Mouse (Mus musculus) C2C12 (cell line): ENCODE data around the gene Zp2. TPM values are rescaled to one million over a fixed set of nuclear protein-coding genes. Genes with fewer than 3 reads are reported as not detected.

Source experiments
- H3K27me3 ChIP-seq: one replicate; pipeline ENCODE4 v1.6.1; 2011; ENCODE audit not compliant: control insufficient read depth, insufficient read depth, insufficient read length
- H3K36me3 ChIP-seq: one replicate; pipeline ENCODE4 v1.6.1; 2011; ENCODE audit not compliant: control insufficient read depth, insufficient read depth
- H3K4me3 ChIP-seq: one replicate; pipeline ENCODE4 v1.5.1; 2011; ENCODE audit warnings: mild to moderate bottlenecking, control low read depth; ENCODE audit not compliant: poor library complexity, insufficient read depth, severe bottlenecking
- H3K79me2 ChIP-seq: one replicate; pipeline ENCODE4 v1.6.1; 2011; ENCODE audit not compliant: control insufficient read depth, insufficient read depth
- H3K79me3 ChIP-seq: one replicate; pipeline ENCODE4 v1.6.1; 2011; ENCODE audit warnings: low read depth, control low read depth
- H3ac ChIP-seq: one replicate; pipeline ENCODE3; 2011; ENCODE audit warnings: low read depth; ENCODE audit not compliant: control insufficient read depth, insufficient read length
- CEBPB ChIP-seq: IDR thresholded peaks from one replicate; pipeline ENCODE4 v1.6.1; 2011; ENCODE audit warnings: low read depth, mild to moderate bottlenecking, control low read depth, moderate library complexity
- CTCF ChIP-seq: IDR thresholded peaks from one replicate; pipeline ENCODE4 v1.5.1; 2011; ENCODE audit not compliant: control insufficient read depth, insufficient read depth, insufficient read length
- FOSL1 ChIP-seq: IDR thresholded peaks from one replicate; pipeline ENCODE4 v1.8.0; 2011; ENCODE audit warnings: mild to moderate bottlenecking, low read length; ENCODE audit not compliant: poor library complexity, insufficient read depth, severe bottlenecking
- MAX ChIP-seq: IDR thresholded peaks from one replicate; pipeline ENCODE4 v1.6.1; 2011; ENCODE audit warnings: mild to moderate bottlenecking, control low read depth
- MYOD1 ChIP-seq: IDR thresholded peaks from one replicate; pipeline ENCODE4 v1.6.1; 2011; ENCODE audit warnings: low read depth; ENCODE audit not compliant: control insufficient read depth, insufficient read length
- MYOG ChIP-seq: IDR thresholded peaks from one replicate; pipeline ENCODE4 v1.6.1; 2011; ENCODE audit not compliant: control insufficient read depth, insufficient read length; ENCODE audit errors: extremely low read depth
- USF1 ChIP-seq: IDR thresholded peaks from one replicate; pipeline ENCODE4 v1.6.1; 2011; ENCODE audit warnings: low read depth, mild to moderate bottlenecking, control low read depth, moderate library complexity
- polyA plus RNA-seq: library from polyadenylated mRNA; unstranded; fragments of >200 nt; fragmentation: generic; extraction: Trizol; gene quantifications from one replicate; pipeline ENCODE4 v1.2.1, GENCODE M21; 2012; ENCODE audit warnings: missing spikeins

Gene Zp2
- polyA plus RNA-seq, 1 experiment: not detected

- H3ac ChIP-seq: no peak overlapping the region
- H3K79me3 ChIP-seq: no peaks in the 10 kb centered on the region
- H3K4me3 ChIP-seq: no peak overlapping the region
- no peaks in the 10 kb centered on the region for H3K27me3 ChIP-seq
- no peak for TF ChIP-seq MYOG
- no peaks in the 10 kb centered on the region for H3K79me2 ChIP-seq
- no peaks in the 10 kb centered on the region for H3K36me3 ChIP-seq
Measured at GRCm38 (mm10) chr7:120156841-120157409, 11.8 kb upstream of the Zp2 start.

- Histone ChIP-seq H3ac (no peak overlapping the region), H3K79me3 (no peaks in the 10 kb centered on the region), H3K36me3 (no peaks in the 10 kb centered on the region), H3K27me3 (no peaks in the 10 kb centered on the region), H3K4me3 (no peak overlapping the region), H3K79me2 (no peaks in the 10 kb centered on the region)
- TF ChIP-seq CEBPB (no peak), CTCF (no peak), MYOD1 (no peak), MAX (no peak), USF1 (no peak), FOSL1 (no peak), MYOG (no peak)
Measured at GRCm38 (mm10) chr7:120150898-120151297, 5.8 kb upstream of the Zp2 start.

- H3K79me3 ChIP-seq: no peaks in the 10 kb centered on the region
- no peaks in the 10 kb centered on the region for H3K79me2 ChIP-seq
- TF ChIP-seq MYOG (no peak), CTCF (no peak), FOSL1 (no peak), CEBPB (no peak), MYOD1 (no peak), USF1 (no peak), MAX (no peak)
- no peaks in the 10 kb centered on the region for H3K36me3 ChIP-seq
- no peak overlapping the region for H3ac ChIP-seq
- no peak overlapping the region for H3K4me3 ChIP-seq
- no peaks in the 10 kb centered on the region for H3K27me3 ChIP-seq
Measured at GRCm38 (mm10) chr7:120150257-120150656, 5.2 kb upstream of the Zp2 start.

GRCm38 (mm10) chr7:120142743-120143142 is 2.3 kb downstream of the Zp2 start:
- Histone ChIP-seq H3K79me3 (no peaks in the 10 kb centered on the region), H3K36me3 (no peaks in the 10 kb centered on the region), H3ac (no peak overlapping the region), H3K27me3 (no peaks in the 10 kb centered on the region), H3K4me3 (no peak overlapping the region), H3K79me2 (no peaks in the 10 kb centered on the region)
- TF ChIP-seq FOSL1 (no peak), MAX (no peak), USF1 (no peak), CTCF (no peak), CEBPB (no peak)

- Histone ChIP-seq H3K79me3 (no peaks in the 10 kb centered on the region), H3K79me2 (no peaks in the 10 kb centered on the region), H3K4me3 (no peak overlapping the region), H3ac (no peak overlapping the region), H3K27me3 (no peaks in the 10 kb centered on the region), H3K36me3 (no peaks in the 10 kb centered on the region)
- TF ChIP-seq MAX (no peak), USF1 (no peak), FOSL1 (no peak)
Measured at GRCm38 (mm10) chr7:120128951-120129350, 16.1 kb downstream of the Zp2 start.

- no peaks in the 10 kb centered on the region for H3K79me2 ChIP-seq
- no peak overlapping the region for H3K4me3 ChIP-seq
- TF ChIP-seq MAX (no peak), CTCF (no peak), MYOG (no peak), CEBPB (no peak), FOSL1 (no peak), USF1 (no peak)
Measured at GRCm38 (mm10) chr7:120127686-120128059, 17.4 kb downstream of the Zp2 start.

More at GRCm38 (mm10) chr7:120127686-120128059, 17.4 kb downstream of the Zp2 start:
- H3K27me3 ChIP-seq: no peaks in the 10 kb centered on the region
- no peaks in the 10 kb centered on the region for H3K79me3 ChIP-seq
- H3K36me3 ChIP-seq: no peaks in the 10 kb centered on the region
- H3ac ChIP-seq: no peak overlapping the region
